Mouse (Mus musculus): Measurements from ENCODE around the gene Adap1. TPM values are rescaled to one million over a fixed set of nuclear protein-coding genes. Genes with fewer than 3 reads are reported as not detected.

Adap1 gene
- polyA plus RNA-seq, 1 experiment, result 7.8 TPM

DNA sequence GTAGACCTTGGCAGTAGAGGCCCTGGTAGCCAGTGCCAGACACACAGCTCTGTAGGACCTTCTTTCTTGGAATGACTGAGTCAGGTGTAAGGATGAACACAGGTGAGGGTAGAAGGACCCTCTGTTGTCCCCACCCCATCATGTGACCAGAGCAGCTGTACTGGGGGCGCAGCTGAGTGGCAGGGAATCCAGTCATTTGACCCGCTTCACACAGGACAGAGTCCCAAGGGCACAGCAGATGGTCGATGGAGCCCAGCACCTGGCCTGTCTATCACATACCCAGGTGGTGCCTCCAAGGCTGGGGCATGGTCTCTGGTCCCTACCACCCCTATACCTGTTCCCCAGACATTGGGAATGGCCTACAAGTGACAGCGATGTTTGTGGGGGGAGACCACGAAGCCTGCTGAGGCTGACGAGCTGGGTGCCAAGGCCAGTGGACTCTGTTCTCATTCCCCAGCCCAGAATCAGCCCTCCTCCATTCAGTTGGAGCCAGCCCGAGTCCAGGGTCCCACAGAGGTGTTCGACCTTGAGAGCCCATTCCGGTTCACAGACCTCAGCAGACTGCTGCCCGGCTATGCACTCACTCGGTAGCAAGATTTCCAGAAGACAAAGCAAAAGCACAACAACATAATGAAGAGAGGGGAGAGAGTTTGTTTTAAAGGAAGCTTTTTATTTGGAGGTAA, 43.4 kb upstream of the Adap1 start:
- no peak for TF ChIP-seq CTCF (IDR thresholded peaks at IDR 0.05; ENCODE audit: control insufficient read depth, insufficient read depth, insufficient replicate concordance, low read depth, low read length)
- no peak for TF ChIP-seq POLR2A (IDR thresholded peaks at IDR 0.05; ENCODE audit: control insufficient read depth, low read depth, low read length)
- peaks cover 13% of the 10 kb centered on the region for H3K4me1 ChIP-seq (ENCODE audit: control insufficient read depth, insufficient read depth, low read length)
- no peak overlapping the region for H3K4me3 ChIP-seq (ENCODE audit: control insufficient read depth, low read depth, low read length)

GRCm38 (mm10) chr5:139367884-139368458, 42.5 kb upstream of the Adap1 start:
- H3K27ac ChIP-seq (ENCODE audit: control insufficient read depth, insufficient read depth, low read depth, low read length), result no peak overlapping the region
- no peak for TF ChIP-seq POLR2A (IDR thresholded peaks at IDR 0.05; ENCODE audit: control insufficient read depth, low read depth, low read length)
- TF ChIP-seq CTCF (IDR thresholded peaks at IDR 0.05; ENCODE audit: control insufficient read depth, insufficient read depth, insufficient replicate concordance, low read depth, low read length), result no peak
- H3K27me3 ChIP-seq (ENCODE audit: control insufficient read depth, insufficient read depth, low read length), result no peaks in the 10 kb centered on the region
- H3K4me3 ChIP-seq (ENCODE audit: control insufficient read depth, low read depth, low read length), result no peak overlapping the region
- H3K36me3 ChIP-seq (ENCODE audit: control insufficient read depth, insufficient read depth, low read length), result no peaks in the 10 kb centered on the region
- peaks cover 13% of the 10 kb centered on the region for H3K4me1 ChIP-seq (ENCODE audit: control insufficient read depth, insufficient read depth, low read length)

More for the DNA sequence above, 43.4 kb upstream of the Adap1 start:
- H3K27me3 ChIP-seq (ENCODE audit: control insufficient read depth, insufficient read depth, low read length), result no peaks in the 10 kb centered on the region
- no peaks in the 10 kb centered on the region for H3K36me3 ChIP-seq (ENCODE audit: control insufficient read depth, insufficient read depth, low read length)
- no peak overlapping the region for H3K27ac ChIP-seq (ENCODE audit: control insufficient read depth, insufficient read depth, low read depth, low read length)

- H3K36me3 ChIP-seq (ENCODE audit: control insufficient read depth, insufficient read depth, low read length), result no peaks in the 10 kb centered on the region
- TF ChIP-seq POLR2A (IDR thresholded peaks at IDR 0.05; ENCODE audit: control insufficient read depth, low read depth, low read length), result no peak
- TF ChIP-seq CTCF (IDR thresholded peaks at IDR 0.05; ENCODE audit: control insufficient read depth, insufficient read depth, insufficient replicate concordance, low read depth, low read length), result no peak
- no peaks in the 10 kb centered on the region for H3K27me3 ChIP-seq (ENCODE audit: control insufficient read depth, insufficient read depth, low read length)
- peaks cover 7% of the 10 kb centered on the region for H3K4me1 ChIP-seq (ENCODE audit: control insufficient read depth, insufficient read depth, low read length)
- H3K27ac ChIP-seq (ENCODE audit: control insufficient read depth, insufficient read depth, low read depth, low read length), result no peak overlapping the region
- no peak overlapping the region for H3K4me3 ChIP-seq (ENCODE audit: control insufficient read depth, low read depth, low read length)
Measured at GRCm38 (mm10) chr5:139366484-139366883, 41.1 kb upstream of the Adap1 start.

DNA sequence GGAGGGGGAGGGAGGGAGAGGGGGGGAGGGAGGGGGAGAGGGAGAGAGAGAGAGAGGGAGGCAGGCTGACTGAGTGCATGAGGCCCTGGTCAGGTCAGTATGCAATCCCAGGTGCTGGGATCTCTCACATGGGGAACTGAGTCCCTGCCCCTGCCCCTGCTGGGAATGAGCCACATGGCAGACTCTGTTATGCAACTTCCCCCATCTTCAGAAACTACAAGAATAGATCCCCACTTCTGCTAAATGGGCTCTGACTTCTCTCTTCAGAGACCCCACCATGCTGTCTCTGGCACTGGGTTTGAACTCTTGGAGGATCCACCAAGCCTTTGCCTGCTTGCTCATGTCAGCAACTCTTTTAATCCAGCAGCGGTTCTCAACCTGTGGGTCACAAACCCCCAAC, 40.4 kb upstream of the Adap1 start:
- no peak for TF ChIP-seq CTCF (IDR thresholded peaks at IDR 0.05; ENCODE audit: control insufficient read depth, insufficient read depth, insufficient replicate concordance, low read depth, low read length)
- TF ChIP-seq POLR2A (IDR thresholded peaks at IDR 0.05; ENCODE audit: control insufficient read depth, low read depth, low read length), result no peak
- Histone ChIP-seq H3K27me3 (ENCODE audit: control insufficient read depth, insufficient read depth, low read length) (no peaks in the 10 kb centered on the region), H3K27ac (ENCODE audit: control insufficient read depth, insufficient read depth, low read depth, low read length) (no peak overlapping the region), H3K36me3 (ENCODE audit: control insufficient read depth, insufficient read depth, low read length) (no peaks in the 10 kb centered on the region), H3K4me1 (ENCODE audit: control insufficient read depth, insufficient read depth, low read length) (peaks cover 5% of the 10 kb centered on the region), H3K4me3 (ENCODE audit: control insufficient read depth, low read depth, low read length) (no peak overlapping the region)

GRCm38 (mm10) chr5:139364911-139365571, 39.6 kb upstream of the Adap1 start:
- peaks cover 5% of the 10 kb centered on the region for H3K4me1 ChIP-seq (ENCODE audit: control insufficient read depth, insufficient read depth, low read length)
- no peaks in the 10 kb centered on the region for H3K27me3 ChIP-seq (ENCODE audit: control insufficient read depth, insufficient read depth, low read length)
- H3K36me3 ChIP-seq (ENCODE audit: control insufficient read depth, insufficient read depth, low read length), result no peaks in the 10 kb centered on the region
- TF ChIP-seq POLR2A (IDR thresholded peaks at IDR 0.05; ENCODE audit: control insufficient read depth, low read depth, low read length), result no peak
- no peak for TF ChIP-seq CTCF (IDR thresholded peaks at IDR 0.05; ENCODE audit: control insufficient read depth, insufficient read depth, insufficient replicate concordance, low read depth, low read length)
- H3K27ac ChIP-seq (ENCODE audit: control insufficient read depth, insufficient read depth, low read depth, low read length), result no peak overlapping the region
- no peak overlapping the region for H3K4me3 ChIP-seq (ENCODE audit: control insufficient read depth, low read depth, low read length)

- TF ChIP-seq CTCF (IDR thresholded peaks at IDR 0.05; ENCODE audit: control insufficient read depth, insufficient read depth, insufficient replicate concordance, low read depth, low read length) (peak; percentile 90), POLR2A (IDR thresholded peaks at IDR 0.05; ENCODE audit: control insufficient read depth, low read depth, low read length) (no peak)
Measured at GRCm38 (mm10) chr5:139364260-139364910, 39.0 kb upstream of the Adap1 start.

DNA sequence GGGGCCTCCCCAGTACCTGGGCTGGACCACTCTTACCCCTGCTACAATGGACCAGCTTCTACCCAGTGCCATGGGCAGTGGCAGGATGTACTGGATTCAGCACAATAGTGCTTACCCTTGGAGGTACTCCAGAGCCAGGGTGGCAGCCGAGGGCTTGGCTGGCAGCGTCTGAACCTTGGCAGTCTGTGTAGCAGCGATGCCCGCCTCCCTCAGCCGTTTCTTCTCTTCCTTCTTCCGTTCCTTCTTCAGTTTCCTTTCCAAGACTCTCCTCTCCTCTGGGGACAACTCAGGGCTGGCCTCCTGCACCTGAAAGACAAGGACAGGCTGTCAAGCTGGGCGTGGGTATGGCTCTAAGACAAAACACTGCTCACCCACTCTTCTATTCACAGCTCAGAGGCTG, 38.4 kb upstream of the Adap1 start:
- no peak overlapping the region for H3K27ac ChIP-seq (ENCODE audit: control insufficient read depth, insufficient read depth, low read depth, low read length)
- no peaks in the 10 kb centered on the region for H3K27me3 ChIP-seq (ENCODE audit: control insufficient read depth, insufficient read depth, low read length)
- no peaks in the 10 kb centered on the region for H3K36me3 ChIP-seq (ENCODE audit: control insufficient read depth, insufficient read depth, low read length)
- H3K4me1 ChIP-seq (ENCODE audit: control insufficient read depth, insufficient read depth, low read length), result peaks cover 5% of the 10 kb centered on the region
- no peak for TF ChIP-seq CTCF (IDR thresholded peaks at IDR 0.05; ENCODE audit: control insufficient read depth, insufficient read depth, insufficient replicate concordance, low read depth, low read length)
- TF ChIP-seq POLR2A (IDR thresholded peaks at IDR 0.05; ENCODE audit: control insufficient read depth, low read depth, low read length), result no peak
- H3K4me3 ChIP-seq (ENCODE audit: control insufficient read depth, low read depth, low read length), result no peak overlapping the region

More at GRCm38 (mm10) chr5:139364260-139364910, 39.0 kb upstream of the Adap1 start:
- no peak overlapping the region for H3K4me3 ChIP-seq (ENCODE audit: control insufficient read depth, low read depth, low read length)
- H3K36me3 ChIP-seq (ENCODE audit: control insufficient read depth, insufficient read depth, low read length), result no peaks in the 10 kb centered on the region
- H3K27me3 ChIP-seq (ENCODE audit: control insufficient read depth, insufficient read depth, low read length), result no peaks in the 10 kb centered on the region
- no peak overlapping the region for H3K27ac ChIP-seq (ENCODE audit: control insufficient read depth, insufficient read depth, low read depth, low read length)
- peaks cover 5% of the 10 kb centered on the region for H3K4me1 ChIP-seq (ENCODE audit: control insufficient read depth, insufficient read depth, low read length)
